Mouse (Mus musculus) inflammation-experienced regulatory T-cells (primary cell): Measurements from ENCODE around the gene Lcn4. TPM values are rescaled to one million over a fixed set of nuclear protein-coding genes. Genes with fewer than 3 reads are reported as not detected.

Experiments
- polyA plus RNA-seq, 2 experiments: library from polyadenylated mRNA; unstranded; fragments of 100-300 nt; shearing (Covaris generic); gene quantifications; one replicate each; pipeline ENCODE4 v1.2.1; 2017

Gene Lcn4
- polyA plus RNA-seq: 1 to 10 TPM in 1 of 2 experiments, under 1 TPM in 1; 0.20 to 2.2 TPM

DNA sequence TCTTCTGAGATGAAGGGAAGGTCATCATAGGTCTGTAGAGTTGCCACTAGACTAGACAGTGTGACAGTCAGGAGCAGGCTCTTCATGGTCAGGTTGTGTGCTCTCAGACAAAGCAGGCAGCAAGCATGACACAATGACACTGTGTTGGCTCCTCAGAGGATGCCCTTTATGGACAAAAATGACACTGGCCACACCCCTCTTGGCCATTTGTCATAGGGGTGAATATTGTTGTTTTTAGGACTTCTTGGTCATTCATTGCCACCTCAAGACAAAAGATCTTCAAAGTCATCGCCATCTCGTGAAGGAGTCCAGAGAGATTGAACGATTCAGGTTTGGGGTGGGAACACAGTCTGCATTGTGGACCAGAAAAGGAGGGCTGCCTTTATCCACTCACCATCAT lies at the start of gene Lcn4:
Gene Lcn4 (minus strand): TSS at position 101 of the 400 bp plus-strand sequence.

DNA sequence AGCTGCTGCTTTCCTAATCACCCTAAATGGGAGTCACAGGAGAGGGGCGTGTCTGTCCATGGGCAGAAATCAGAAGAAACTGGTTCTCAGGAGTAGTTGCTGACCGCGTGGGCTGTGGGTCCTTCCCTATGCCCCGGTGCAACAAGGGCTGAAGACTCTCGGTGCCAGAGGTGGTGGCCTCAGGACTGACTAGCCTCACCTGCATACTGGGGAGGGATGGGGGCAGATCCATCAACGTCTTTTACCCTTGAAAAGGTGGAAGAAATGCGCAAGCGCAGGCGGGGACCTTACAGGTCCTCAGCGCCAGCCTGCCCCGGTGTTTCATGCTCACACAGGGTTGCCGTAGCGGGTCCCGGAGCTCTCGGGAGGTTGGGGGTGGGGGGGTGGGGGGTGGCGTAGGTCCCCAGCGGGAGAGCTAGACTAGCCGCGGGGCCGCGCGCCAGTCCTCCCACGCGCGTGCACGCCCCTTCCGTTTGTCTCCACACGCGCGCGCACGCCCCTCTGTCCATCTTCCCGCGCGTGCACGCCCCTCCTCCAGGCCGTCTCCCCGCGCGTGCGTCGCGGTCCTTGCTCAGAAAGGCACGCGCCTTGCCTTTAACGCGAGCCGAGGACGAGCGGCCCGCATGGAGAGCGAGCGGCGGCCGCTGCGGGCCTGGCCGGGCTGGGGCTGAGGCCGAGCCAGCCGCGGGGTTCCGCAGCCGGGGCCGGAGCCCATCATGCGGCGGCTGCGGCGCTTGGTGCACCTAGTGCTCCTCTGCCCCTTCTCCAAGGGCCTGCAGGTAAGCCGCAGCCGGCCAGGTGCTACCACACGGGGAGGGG lies 43.0 kb downstream of the Lcn4 start, which contains the start of gene Fam69b:
Gene Fam69b (plus strand): TSS at position 537 of the 819 bp plus-strand sequence.

Other genes with a start within 250 kb of the Lcn4 start
- 10 to 100 TPM; 50.1 to 53.9 TPM for gene Sec16a, start 226.1 kb downstream of the Lcn4 start, polyA plus RNA-seq
- 10 to 100 TPM; 44.0 to 51.0 TPM for gene Notch1, start 154.6 kb downstream of the Lcn4 start, polyA plus RNA-seq
- 1 to 10 TPM in 1 of 2 experiments, under 1 TPM in 1; 0.58 to 5.4 TPM for gene Egfl7, start 91.3 kb downstream of the Lcn4 start, polyA plus RNA-seq
- not detected for gene Gm20532, start 84.6 kb downstream of the Lcn4 start, polyA plus RNA-seq
- 10 to 100 TPM; 24.4 to 58.1 TPM for gene Agpat2, start 66.9 kb downstream of the Lcn4 start, polyA plus RNA-seq
- gene Fam69b, start 42.8 kb downstream of the Lcn4 start, polyA plus RNA-seq: 1 to 10 TPM; 7.6 to 8.5 TPM
- under 1 TPM; 0.08 to 0.67 TPM for gene Abo, start 193.7 kb upstream of the Lcn4 start, polyA plus RNA-seq
- gene Surf6, start 231.6 kb upstream of the Lcn4 start, polyA plus RNA-seq: 10 to 100 TPM; 41.5 to 56.3 TPM
- 10 to 100 TPM; 24.8 to 38.2 TPM for gene Med22, start 239.4 kb upstream of the Lcn4 start, polyA plus RNA-seq
- gene Rpl7a, start 239.5 kb upstream of the Lcn4 start, polyA plus RNA-seq: 100 to 1,000 TPM; 214 to 236 TPM
- gene Surf2, start 245.1 kb upstream of the Lcn4 start, polyA plus RNA-seq: 10 to 100 TPM; 62.2 to 82.9 TPM
- 100 to 1,000 TPM; 104 to 108 TPM for gene Surf1, start 245.2 kb upstream of the Lcn4 start, polyA plus RNA-seq